Mouse (Mus musculus): ENCODE measurements around the gene Cyp27b1.

DNA sequence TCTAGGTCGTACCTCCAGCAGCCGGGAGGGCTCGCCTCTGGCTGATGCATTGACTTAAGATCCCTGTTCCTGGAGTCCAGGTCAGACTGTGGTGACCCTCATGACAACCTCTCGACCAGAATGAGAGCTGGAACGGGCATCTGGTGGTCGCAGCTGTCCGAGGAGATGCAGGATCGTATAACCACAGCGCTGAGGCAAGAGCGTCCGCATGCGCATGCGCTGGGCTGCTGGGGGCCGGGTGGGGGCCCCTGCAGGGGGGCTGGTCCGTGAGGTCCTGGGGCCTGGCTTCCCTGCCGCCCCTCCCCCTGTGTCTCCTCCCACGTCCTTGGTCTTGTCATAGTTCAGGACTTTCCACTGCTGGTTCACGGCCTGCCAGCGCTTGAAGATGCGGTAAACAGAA is 8.4 kb downstream of the Cyp27b1 start:
- TF ChIP-seq CTCF (IDR thresholded peaks at IDR 0.05; ENCODE audit: low read depth) (no peak), EP300 (IDR thresholded peaks at IDR 0.05; ENCODE audit: low read depth) (no peak)

Data from liver, embryonic 14.5 days (tissue).